Mouse (Mus musculus): ENCODE measurements around the gene Tvp23b. TPM values are rescaled to one million over a fixed set of nuclear protein-coding genes. Genes with fewer than 3 reads are reported as not detected.

Tvp23b gene
- polyA plus RNA-seq, 1 experiment, result 32.3 TPM

GRCm38 (mm10) chr11:62933099-62933498 lies 53.8 kb downstream of the Tvp23b start:
- Histone ChIP-seq H3K4me1 (ENCODE audit: control insufficient read depth, insufficient read depth, low read length) (no peaks in the 10 kb centered on the region), H3K27me3 (ENCODE audit: control insufficient read depth, insufficient read depth, low read length) (no peaks in the 10 kb centered on the region), H3K4me3 (replicated peaks; ENCODE audit: insufficient read depth, low read depth, low read length) (no peak overlapping the region), H3K27ac (ENCODE audit: insufficient read depth, low read length) (no peak overlapping the region)
- TF ChIP-seq POLR2A (IDR thresholded peaks at IDR 0.05; ENCODE audit: borderline replicate concordance, insufficient read depth, low read length) (no peak), CTCF (IDR thresholded peaks at IDR 0.05; ENCODE audit: borderline replicate concordance, insufficient read depth, low read depth, low read length) (no peak)
- DNase-seq, result no peak
- WGBS, result 81% methylated on average over 9 of the region's 9 CpGs

- WGBS, result 80% methylated on average over 11 of the region's 11 CpGs
- Histone ChIP-seq H3K27me3 (ENCODE audit: control insufficient read depth, insufficient read depth, low read length) (no peaks in the 10 kb centered on the region), H3K27ac (ENCODE audit: insufficient read depth, low read length) (no peak overlapping the region), H3K4me1 (ENCODE audit: control insufficient read depth, insufficient read depth, low read length) (no peaks in the 10 kb centered on the region), H3K4me3 (replicated peaks; ENCODE audit: insufficient read depth, low read depth, low read length) (no peak overlapping the region)
- TF ChIP-seq CTCF (IDR thresholded peaks at IDR 0.05; ENCODE audit: borderline replicate concordance, insufficient read depth, low read depth, low read length) (no peak), POLR2A (IDR thresholded peaks at IDR 0.05; ENCODE audit: borderline replicate concordance, insufficient read depth, low read length) (no peak)
- DNase-seq, result no peak
Measured at GRCm38 (mm10) chr11:62934795-62935514, 55.7 kb downstream of the Tvp23b start.

GRCm38 (mm10) chr11:62937986-62938385 lies 58.7 kb downstream of the Tvp23b start:
- TF ChIP-seq CTCF (IDR thresholded peaks at IDR 0.05; ENCODE audit: borderline replicate concordance, insufficient read depth, low read depth, low read length) (no peak), POLR2A (IDR thresholded peaks at IDR 0.05; ENCODE audit: borderline replicate concordance, insufficient read depth, low read length) (no peak)
- DNase-seq, result no peak
- WGBS, result 91% methylated on average over 6 of the region's 6 CpGs
- Histone ChIP-seq H3K27me3 (ENCODE audit: control insufficient read depth, insufficient read depth, low read length) (no peaks in the 10 kb centered on the region), H3K4me3 (replicated peaks; ENCODE audit: insufficient read depth, low read depth, low read length) (no peak overlapping the region), H3K4me1 (ENCODE audit: control insufficient read depth, insufficient read depth, low read length) (no peaks in the 10 kb centered on the region), H3K27ac (ENCODE audit: insufficient read depth, low read length) (no peak overlapping the region)

- no peak for DNase-seq
- Histone ChIP-seq H3K4me1 (ENCODE audit: control insufficient read depth, insufficient read depth, low read length) (no peaks in the 10 kb centered on the region), H3K27me3 (ENCODE audit: control insufficient read depth, insufficient read depth, low read length) (no peaks in the 10 kb centered on the region), H3K27ac (ENCODE audit: insufficient read depth, low read length) (no peak overlapping the region), H3K4me3 (replicated peaks; ENCODE audit: insufficient read depth, low read depth, low read length) (no peak overlapping the region)
- TF ChIP-seq CTCF (IDR thresholded peaks at IDR 0.05; ENCODE audit: borderline replicate concordance, insufficient read depth, low read depth, low read length) (no peak), POLR2A (IDR thresholded peaks at IDR 0.05; ENCODE audit: borderline replicate concordance, insufficient read depth, low read length) (no peak)
- WGBS, result 58% methylated on average over 5 of the region's 5 CpGs
Measured at GRCm38 (mm10) chr11:62938921-62939320, 59.7 kb downstream of the Tvp23b start.

- WGBS, result 91% methylated on average over 3 of the region's 3 CpGs
- Histone ChIP-seq H3K27me3 (ENCODE audit: control insufficient read depth, insufficient read depth, low read length) (no peaks in the 10 kb centered on the region), H3K4me1 (ENCODE audit: control insufficient read depth, insufficient read depth, low read length) (no peaks in the 10 kb centered on the region), H3K4me3 (replicated peaks; ENCODE audit: insufficient read depth, low read depth, low read length) (no peak overlapping the region), H3K27ac (ENCODE audit: insufficient read depth, low read length) (no peak overlapping the region)
- DNase-seq, result no peak
- no peak for TF ChIP-seq CTCF (IDR thresholded peaks at IDR 0.05; ENCODE audit: borderline replicate concordance, insufficient read depth, low read depth, low read length)
- no peak for TF ChIP-seq POLR2A (IDR thresholded peaks at IDR 0.05; ENCODE audit: borderline replicate concordance, insufficient read depth, low read length)
Measured at GRCm38 (mm10) chr11:62940176-62940575, 60.9 kb downstream of the Tvp23b start.

GRCm38 (mm10) chr11:62943538-62943937 lies 64.3 kb downstream of the Tvp23b start:
- no peaks in the 10 kb centered on the region for H3K27me3 ChIP-seq (ENCODE audit: control insufficient read depth, insufficient read depth, low read length)
- no peak for TF ChIP-seq CTCF (IDR thresholded peaks at IDR 0.05; ENCODE audit: borderline replicate concordance, insufficient read depth, low read depth, low read length)
- no peak for TF ChIP-seq POLR2A (IDR thresholded peaks at IDR 0.05; ENCODE audit: borderline replicate concordance, insufficient read depth, low read length)
- H3K27ac ChIP-seq (ENCODE audit: insufficient read depth, low read length), result no peak overlapping the region
- DNase-seq, result no peak
- no peak overlapping the region for H3K4me3 ChIP-seq (replicated peaks; ENCODE audit: insufficient read depth, low read depth, low read length)
- 74% methylated on average over 6 of the region's 6 CpGs for whole genome bisulfite sequencing
- no peaks in the 10 kb centered on the region for H3K4me1 ChIP-seq (ENCODE audit: control insufficient read depth, insufficient read depth, low read length)

GRCm38 (mm10) chr11:62945514-62945913 lies 66.3 kb downstream of the Tvp23b start:
- no peaks in the 10 kb centered on the region for H3K27me3 ChIP-seq (ENCODE audit: control insufficient read depth, insufficient read depth, low read length)
- H3K4me3 ChIP-seq (replicated peaks; ENCODE audit: insufficient read depth, low read depth, low read length), result no peak overlapping the region
- H3K4me1 ChIP-seq (ENCODE audit: control insufficient read depth, insufficient read depth, low read length), result no peaks in the 10 kb centered on the region
- TF ChIP-seq CTCF (IDR thresholded peaks at IDR 0.05; ENCODE audit: borderline replicate concordance, insufficient read depth, low read depth, low read length) (no peak), POLR2A (IDR thresholded peaks at IDR 0.05; ENCODE audit: borderline replicate concordance, insufficient read depth, low read length) (no peak)
- 53% methylated on average over 4 of the region's 4 CpGs for WGBS
- H3K27ac ChIP-seq (ENCODE audit: insufficient read depth, low read length), result no peak overlapping the region
- no peak for DNase-seq

- Histone ChIP-seq H3K27ac (ENCODE audit: insufficient read depth, low read length) (no peak overlapping the region), H3K4me1 (ENCODE audit: control insufficient read depth, insufficient read depth, low read length) (no peaks in the 10 kb centered on the region), H3K4me3 (replicated peaks; ENCODE audit: insufficient read depth, low read depth, low read length) (no peak overlapping the region), H3K27me3 (ENCODE audit: control insufficient read depth, insufficient read depth, low read length) (no peaks in the 10 kb centered on the region)
- DNase-seq, result no peak
- TF ChIP-seq POLR2A (IDR thresholded peaks at IDR 0.05; ENCODE audit: borderline replicate concordance, insufficient read depth, low read length) (no peak), CTCF (IDR thresholded peaks at IDR 0.05; ENCODE audit: borderline replicate concordance, insufficient read depth, low read depth, low read length) (no peak)
- 83% methylated on average over 1 of the region's 1 CpGs for WGBS
Measured at GRCm38 (mm10) chr11:62949548-62949947, 70.3 kb downstream of the Tvp23b start.
